Mouse (Mus musculus) neural tube, embryonic 12.5 days (tissue): ENCODE results near the gene Armc12. TPM values are rescaled to one million over a fixed set of nuclear protein-coding genes. Genes with fewer than 3 reads are reported as not detected.
"Not testable (repeated sequence)": the region's sequence is repeated elsewhere in the genome, so short reads cannot be mapped to it uniquely, and the experiment has no call there.

Experiments
- ATAC-seq: fragments of 200-750 bp; cut with Nextera tagmentation; 2 replicates; pipeline ENCODE4 v1.8.0; 2017; ENCODE audit warnings: low read depth, mild to moderate bottlenecking, moderate TSS enrichment, moderate library complexity; ENCODE audit not compliant: low FRiP score
- H3K27ac ChIP-seq: fragments of 300-500 bp; sonication (generic); 2 replicates; pipeline ENCODE4 v1.5.1; 2016
- H3K27me3 ChIP-seq: fragments of 300-500 bp; sonication (generic); replicated peaks from 2 replicates; pipeline ENCODE4 v1.6.1; 2016; ENCODE audit warnings: mild to moderate bottlenecking
- H3K36me3 ChIP-seq: fragments of 300-500 bp; sonication (generic); 2 replicates; pipeline ENCODE4 v1.6.1; 2016; ENCODE audit warnings: mild to moderate bottlenecking
- H3K4me1 ChIP-seq: fragments of 300-500 bp; sonication (generic); 2 replicates; pipeline ENCODE4 v1.6.1; 2016
- H3K4me2 ChIP-seq: fragments of 300-500 bp; sonication (generic); replicated peaks from 2 replicates; pipeline ENCODE4 v1.6.1; 2016; ENCODE audit warnings: mild to moderate bottlenecking
- H3K4me3 ChIP-seq: fragments of 300-500 bp; sonication (generic); 2 replicates; pipeline ENCODE4 v1.5.1; 2016
- H3K9ac ChIP-seq: fragments of 300-500 bp; sonication (generic); 2 replicates; pipeline ENCODE4 v1.6.1; 2016; ENCODE audit warnings: mild to moderate bottlenecking
- H3K9me3 ChIP-seq: fragments of 300-500 bp; sonication (generic); 2 replicates; pipeline ENCODE4 v1.6.1; 2016; ENCODE audit warnings: mild to moderate bottlenecking
- WGBS: fragments of 180-500 bp; shearing (Covaris S2); methylation state at CpG from one replicate; pipeline ENCODE4 v1.1.7; 2016; 5-methylcytosine and 5-hydroxymethylcytosine counted together
- polyA plus RNA-seq: library from polyadenylated mRNA; unstranded; fragments of >200 nt; fragmentation: Nextera tagmentation; extraction: Ambion mirVana; gene quantifications from 2 replicates; pipeline ENCODE4 v1.2.1, GENCODE M21; 2016

Gene Armc12
- polyA plus RNA-seq, 1 experiment from 2014 or later, result not detected

DNA sequence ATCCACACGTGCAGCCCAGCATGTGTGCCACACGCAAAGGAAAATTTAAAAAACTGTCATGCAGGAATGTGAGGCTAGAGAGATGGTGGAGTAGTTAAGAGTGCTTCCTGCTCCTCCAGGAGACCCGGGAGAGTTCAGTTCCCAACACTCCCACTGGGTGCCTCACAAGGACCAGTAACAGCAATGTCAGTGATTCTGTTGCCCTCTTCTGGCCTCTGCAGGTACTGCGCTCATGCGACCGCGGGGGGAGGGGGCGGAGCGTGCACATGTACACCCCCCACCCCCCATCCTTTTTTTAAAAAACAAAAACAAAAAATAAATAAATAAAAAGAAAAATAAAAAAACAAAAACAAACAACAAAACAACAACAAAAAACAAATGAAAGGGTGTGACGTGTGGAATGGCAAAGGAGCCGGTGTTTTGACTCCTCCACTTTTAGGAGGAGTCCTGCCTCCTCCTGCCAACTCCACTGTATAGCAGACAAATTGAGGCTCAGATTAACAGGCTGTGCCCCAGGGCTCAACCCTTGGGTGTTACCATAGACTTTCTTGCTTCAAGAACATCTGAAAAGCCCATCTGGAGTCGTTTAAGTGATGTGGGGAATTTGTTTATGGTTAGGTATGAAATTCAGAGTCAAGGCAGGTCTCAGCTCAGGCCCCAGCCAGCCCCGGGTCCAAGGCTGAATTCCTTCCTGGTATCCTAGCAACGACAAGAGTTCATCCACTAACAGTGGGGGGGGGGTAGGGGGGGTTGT, 22.6 kb downstream of the Armc12 start:
- Histone ChIP-seq H3K27ac (no peak overlapping the region), H3K27me3 (no peaks in the 10 kb centered on the region), H3K9me3 (no peaks in the 10 kb centered on the region), H3K4me2 (no peak overlapping the region), H3K36me3 (no peaks in the 10 kb centered on the region), H3K9ac (no peak overlapping the region), H3K4me1 (peaks cover 4% of the 10 kb centered on the region; the same call in 1 of the 2 replicates), H3K4me3 (no peak overlapping the region)
- ATAC-seq, result no peak
- 7% methylated on average over 14 of the region's 14 CpGs for WGBS

DNA sequence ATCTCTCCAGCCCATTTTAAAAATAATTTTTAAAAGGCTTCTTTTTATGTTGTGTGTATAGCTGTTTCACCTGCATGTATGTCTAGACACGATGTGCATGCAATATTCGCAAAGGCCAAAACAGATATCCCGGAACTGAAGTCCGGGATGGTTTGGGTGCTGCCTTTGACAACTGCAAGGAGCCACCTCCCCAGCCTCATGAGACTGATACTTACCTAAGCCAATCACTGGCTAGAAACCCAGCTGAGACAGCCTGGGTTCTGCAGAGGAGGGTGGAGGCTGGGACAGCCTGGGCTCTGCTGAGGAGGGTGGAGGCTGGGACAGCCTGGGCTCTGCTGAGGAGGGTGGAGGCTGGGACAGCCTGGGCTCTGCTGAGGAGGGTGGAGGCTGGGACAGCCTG, 23.4 kb downstream of the Armc12 start:
- 92% methylated on average over 4 of the region's 4 CpGs for WGBS
- not testable (repeated sequence) for H3K4me3 ChIP-seq, ATAC-seq, H3K9ac ChIP-seq, H3K27me3 ChIP-seq, H3K9me3 ChIP-seq, H3K36me3 ChIP-seq, H3K4me2 ChIP-seq, H3K27ac ChIP-seq, H3K4me1 ChIP-seq

DNA sequence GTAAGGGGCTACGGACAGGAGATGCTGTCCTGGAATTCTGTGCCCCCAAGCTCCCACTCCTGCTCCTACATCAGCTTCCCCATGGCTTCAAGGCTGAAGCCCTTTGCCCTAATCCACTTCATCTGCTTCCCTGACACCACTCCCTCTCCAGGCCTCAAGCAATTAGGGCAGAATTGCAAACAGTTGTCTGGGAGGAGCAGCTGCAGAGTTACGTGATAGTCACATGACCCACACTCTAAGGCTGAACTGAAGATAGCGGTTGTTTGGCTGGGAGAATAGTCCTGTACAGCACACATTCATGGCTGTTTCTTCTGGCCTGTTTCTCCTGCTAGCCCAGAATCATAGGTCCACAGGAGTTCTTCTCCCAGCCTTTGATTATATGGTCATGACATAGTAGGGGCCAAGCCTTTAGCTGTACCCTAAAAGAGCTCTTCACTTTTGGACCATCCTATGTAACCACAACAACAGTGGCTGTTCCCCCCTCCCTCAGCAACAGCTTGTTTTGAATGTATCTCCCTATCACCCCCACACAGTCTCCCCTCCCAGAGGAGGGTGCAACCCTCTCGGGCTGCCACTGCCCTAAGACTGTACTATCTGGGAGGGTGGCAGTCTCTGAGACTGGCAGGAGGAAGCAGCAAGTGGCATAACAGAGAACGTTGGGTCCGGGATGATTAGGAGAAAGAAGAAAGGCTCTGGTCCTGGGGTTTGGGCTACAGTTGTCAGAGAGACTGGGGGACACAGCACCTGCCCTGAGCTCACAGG, 26.2 kb downstream of the Armc12 start:
- no peaks in the 10 kb centered on the region for H3K9me3 ChIP-seq
- no peak overlapping the region for H3K9ac ChIP-seq
- WGBS, result 58% methylated on average over 6 of the region's 6 CpGs
- peaks cover 4% of the 10 kb centered on the region; the same call in 1 of the 2 replicates for H3K4me1 ChIP-seq
- no peak overlapping the region for H3K4me3 ChIP-seq
- H3K27ac ChIP-seq, result no peak overlapping the region
- no peaks in the 10 kb centered on the region for H3K27me3 ChIP-seq
- H3K36me3 ChIP-seq, result no peaks in the 10 kb centered on the region
- no peak for ATAC-seq
- no peak overlapping the region for H3K4me2 ChIP-seq

DNA sequence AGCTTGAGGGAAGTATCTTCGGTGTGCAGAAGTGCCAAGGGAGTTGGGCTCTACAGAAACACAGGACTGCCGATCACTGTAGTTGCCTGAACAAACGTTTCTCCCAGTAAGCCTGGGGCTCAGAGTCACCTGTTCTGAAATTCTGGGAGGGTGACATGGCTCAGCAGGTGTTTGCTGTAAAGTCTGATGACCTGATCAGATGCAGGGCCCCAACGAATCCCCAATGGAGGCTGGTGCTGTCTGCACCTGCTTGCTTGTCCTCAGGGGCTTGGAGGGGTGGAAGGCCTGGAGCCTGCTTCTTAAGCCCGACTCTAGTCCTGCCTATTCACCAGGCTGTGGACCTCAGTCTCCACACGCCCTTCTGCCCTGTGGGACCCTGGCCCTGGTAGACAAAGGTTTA, 27.2 kb downstream of the Armc12 start:
- no peaks in the 10 kb centered on the region for H3K36me3 ChIP-seq

DNA sequence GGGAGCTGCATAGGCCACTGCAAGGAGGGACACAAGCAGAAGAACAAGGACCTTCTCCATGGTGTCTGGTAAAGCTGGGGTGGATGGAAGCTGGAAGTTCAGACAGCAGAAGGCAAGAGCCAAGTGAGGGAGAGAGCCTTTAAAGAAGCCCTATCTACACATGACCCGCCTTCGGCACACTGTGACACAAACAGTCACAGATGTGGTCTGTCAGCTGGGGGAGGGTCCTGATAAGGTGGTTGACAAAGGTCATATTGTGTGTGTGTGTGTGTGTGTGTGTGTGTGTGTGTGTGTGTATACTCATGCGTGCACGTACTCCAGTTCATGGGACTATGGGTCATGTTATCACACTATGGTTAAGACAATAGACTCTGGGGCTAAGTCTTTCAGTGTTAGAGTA, 30.0 kb downstream of the Armc12 start, which contains the start of gene Clps:
Clps (minus strand) TSS at position 169 of the 400 bp plus-strand sequence.
- no peak within 1 kb of the TSS for H3K4me3 ChIP-seq
- H3K9ac ChIP-seq, result no peak within 1 kb of the TSS
- H3K4me2 ChIP-seq, result no peak within 1 kb of the TSS
- no peaks in the 10 kb centered on the region for H3K27me3 ChIP-seq
- ATAC-seq, result no peak
- H3K27ac ChIP-seq, result no peak within 1 kb of the TSS
- H3K36me3 ChIP-seq, result no peaks in the 10 kb centered on the region
- H3K4me1 ChIP-seq, result peaks cover 4% of the 10 kb centered on the region; the same call in 1 of the 2 replicates
- 86% methylated on average over 4 of the region's 4 CpGs for whole genome bisulfite sequencing
- H3K9me3 ChIP-seq, result no peaks in the 10 kb centered on the region

More for the DNA sequence above, 27.2 kb downstream of the Armc12 start:
- Histone ChIP-seq H3K4me3 (no peak overlapping the region), H3K9ac (no peak overlapping the region), H3K27ac (no peak overlapping the region), H3K4me2 (no peak overlapping the region), H3K4me1 (peaks cover 4% of the 10 kb centered on the region; the same call in 1 of the 2 replicates), H3K27me3 (no peaks in the 10 kb centered on the region), H3K9me3 (no peaks in the 10 kb centered on the region)
- WGBS, result 79% methylated on average over 6 of the region's 6 CpGs
- ATAC-seq, result no peak

GRCm38 (mm10) chr17:28561613-28562012, 31.0 kb downstream of the Armc12 start:
- H3K9ac ChIP-seq, result no peak overlapping the region
- H3K4me1 ChIP-seq, result peaks cover 2% of the 10 kb centered on the region; the same call in 1 of the 2 replicates
- ATAC-seq, result no peak
- H3K27me3 ChIP-seq, result no peaks in the 10 kb centered on the region
- 63% methylated on average over 7 of the region's 7 CpGs for WGBS
- H3K36me3 ChIP-seq, result no peaks in the 10 kb centered on the region
- no peak overlapping the region for H3K4me3 ChIP-seq
- H3K9me3 ChIP-seq, result no peaks in the 10 kb centered on the region
- H3K4me2 ChIP-seq, result no peak overlapping the region
- no peak overlapping the region for H3K27ac ChIP-seq

DNA sequence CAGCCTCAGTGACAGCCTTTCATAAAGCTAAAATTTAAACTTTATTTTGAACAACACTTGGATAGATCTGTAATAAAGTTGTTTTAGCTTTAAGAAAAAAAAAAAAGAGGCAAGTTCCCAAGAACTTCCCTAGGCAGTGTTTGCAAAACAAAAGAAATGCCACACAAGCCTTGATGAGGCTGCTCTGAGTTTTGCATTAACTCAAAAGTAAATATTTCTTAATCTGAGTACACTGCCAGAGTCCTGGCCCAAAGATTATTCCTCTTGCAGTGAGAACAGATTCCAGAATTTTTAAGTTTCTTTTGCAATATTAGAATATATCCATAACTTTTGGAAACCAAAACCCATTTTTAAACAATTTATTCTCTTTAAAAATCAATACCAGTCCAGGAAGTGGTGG, 34.6 kb downstream of the Armc12 start:
- Histone ChIP-seq H3K27ac (no peak overlapping the region), H3K9ac (no peak overlapping the region), H3K9me3 (no peaks in the 10 kb centered on the region), H3K4me1 (no peaks in the 10 kb centered on the region), H3K4me2 (no peak overlapping the region), H3K4me3 (no peak overlapping the region), H3K27me3 (no peaks in the 10 kb centered on the region), H3K36me3 (no peaks in the 10 kb centered on the region)
- no peak for ATAC-seq

DNA sequence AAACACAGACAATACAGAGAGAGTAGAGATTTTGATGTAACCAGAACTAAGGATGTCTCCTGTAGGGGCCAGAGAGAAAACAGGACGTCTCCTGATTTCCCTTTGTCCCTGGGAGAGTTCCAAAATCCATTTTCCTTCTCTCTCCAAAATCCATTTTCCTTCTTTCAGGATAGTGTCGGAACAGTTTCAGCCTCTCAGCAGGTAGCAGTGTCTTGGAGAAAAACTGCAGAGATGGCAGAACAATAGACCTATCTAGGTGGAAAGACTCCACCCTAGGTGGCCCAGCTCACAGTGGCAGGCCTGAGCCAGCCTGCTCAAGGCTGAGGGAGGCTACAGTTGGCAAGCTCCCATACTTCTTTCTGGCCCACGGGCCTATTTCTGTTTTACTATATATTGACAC, 36.9 kb downstream of the Armc12 start:
- H3K9ac ChIP-seq, result no peak overlapping the region
- H3K27me3 ChIP-seq, result no peaks in the 10 kb centered on the region
- H3K4me1 ChIP-seq, result no peaks in the 10 kb centered on the region
- WGBS, result 32% methylated on average over 3 of the region's 3 CpGs
- H3K4me2 ChIP-seq, result no peak overlapping the region
- no peaks in the 10 kb centered on the region for H3K9me3 ChIP-seq
- no peak for ATAC-seq
- H3K4me3 ChIP-seq, result no peak overlapping the region
- H3K36me3 ChIP-seq, result no peaks in the 10 kb centered on the region
- no peak overlapping the region for H3K27ac ChIP-seq

GRCm38 (mm10) chr17:28571868-28572267, 41.3 kb downstream of the Armc12 start:
- no peaks in the 10 kb centered on the region for H3K36me3 ChIP-seq
- 88% methylated on average over 3 of the region's 3 CpGs for WGBS
- no peak overlapping the region for H3K9ac ChIP-seq
- H3K4me3 ChIP-seq, result no peak overlapping the region
- no peak overlapping the region for H3K27ac ChIP-seq
- H3K9me3 ChIP-seq, result no peaks in the 10 kb centered on the region
- no peaks in the 10 kb centered on the region; the same call in 1 of the 2 replicates for H3K27me3 ChIP-seq
- ATAC-seq, result no peak
- no peak overlapping the region for H3K4me2 ChIP-seq
- peaks cover 10% of the 10 kb centered on the region for H3K4me1 ChIP-seq

DNA sequence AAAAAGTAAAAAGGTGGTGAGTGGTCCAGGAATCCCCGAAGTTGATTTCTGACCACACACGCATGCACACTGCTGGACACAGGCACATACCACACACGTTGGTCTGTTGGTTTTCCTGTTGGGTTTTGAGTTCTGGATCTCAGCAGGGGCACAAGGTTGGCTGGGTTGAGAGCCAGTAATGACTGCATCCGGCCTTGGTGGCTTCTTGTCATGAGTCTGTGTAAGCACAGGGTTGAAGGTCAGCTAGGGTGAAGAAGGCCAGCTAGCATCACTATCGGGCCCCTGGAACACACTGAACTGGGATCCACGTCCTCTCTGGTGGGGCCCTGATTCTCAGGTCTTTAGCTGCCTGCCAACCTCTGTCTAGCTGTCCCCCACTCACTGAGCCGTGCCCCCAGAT, 41.9 kb downstream of the Armc12 start:
- no peaks in the 10 kb centered on the region for H3K9me3 ChIP-seq
- H3K4me3 ChIP-seq, result no peak overlapping the region
- ATAC-seq, result no peak
- no peak overlapping the region for H3K27ac ChIP-seq
- H3K27me3 ChIP-seq, result no peaks in the 10 kb centered on the region; the same call in 1 of the 2 replicates
- H3K9ac ChIP-seq, result no peak overlapping the region
- 85% methylated on average over 7 of the region's 7 CpGs for WGBS
- no peaks in the 10 kb centered on the region for H3K36me3 ChIP-seq
- H3K4me2 ChIP-seq, result no peak overlapping the region
- peaks cover 10% of the 10 kb centered on the region for H3K4me1 ChIP-seq

DNA sequence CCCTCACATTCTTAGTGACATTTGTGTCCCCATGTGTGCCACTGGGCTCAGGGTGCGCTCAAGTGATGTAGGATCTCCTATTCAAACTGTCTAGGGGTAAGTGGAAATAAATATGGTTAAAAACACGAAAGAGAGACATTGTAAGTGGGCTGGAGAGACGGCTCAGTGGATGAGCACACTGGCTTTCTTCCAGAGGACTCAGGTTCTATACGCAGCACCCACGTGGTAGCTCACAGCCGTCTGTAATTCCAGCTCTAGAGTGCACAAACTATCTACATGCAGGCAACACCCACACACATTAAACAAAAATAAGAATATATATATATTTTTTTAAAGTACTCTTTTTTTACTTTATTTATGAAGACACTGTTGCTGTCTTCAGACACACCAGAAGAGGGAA, 42.3 kb downstream of the Armc12 start:
- Histone ChIP-seq H3K36me3 (no peaks in the 10 kb centered on the region), H3K27me3 (no peaks in the 10 kb centered on the region; the same call in 1 of the 2 replicates), H3K27ac (no peak overlapping the region), H3K4me3 (no peak overlapping the region), H3K9me3 (no peaks in the 10 kb centered on the region), H3K4me2 (no peak overlapping the region), H3K9ac (no peak overlapping the region), H3K4me1 (peaks cover 10% of the 10 kb centered on the region)
- 88% methylated on average over 6 of the region's 6 CpGs for WGBS
- no peak for ATAC-seq

DNA sequence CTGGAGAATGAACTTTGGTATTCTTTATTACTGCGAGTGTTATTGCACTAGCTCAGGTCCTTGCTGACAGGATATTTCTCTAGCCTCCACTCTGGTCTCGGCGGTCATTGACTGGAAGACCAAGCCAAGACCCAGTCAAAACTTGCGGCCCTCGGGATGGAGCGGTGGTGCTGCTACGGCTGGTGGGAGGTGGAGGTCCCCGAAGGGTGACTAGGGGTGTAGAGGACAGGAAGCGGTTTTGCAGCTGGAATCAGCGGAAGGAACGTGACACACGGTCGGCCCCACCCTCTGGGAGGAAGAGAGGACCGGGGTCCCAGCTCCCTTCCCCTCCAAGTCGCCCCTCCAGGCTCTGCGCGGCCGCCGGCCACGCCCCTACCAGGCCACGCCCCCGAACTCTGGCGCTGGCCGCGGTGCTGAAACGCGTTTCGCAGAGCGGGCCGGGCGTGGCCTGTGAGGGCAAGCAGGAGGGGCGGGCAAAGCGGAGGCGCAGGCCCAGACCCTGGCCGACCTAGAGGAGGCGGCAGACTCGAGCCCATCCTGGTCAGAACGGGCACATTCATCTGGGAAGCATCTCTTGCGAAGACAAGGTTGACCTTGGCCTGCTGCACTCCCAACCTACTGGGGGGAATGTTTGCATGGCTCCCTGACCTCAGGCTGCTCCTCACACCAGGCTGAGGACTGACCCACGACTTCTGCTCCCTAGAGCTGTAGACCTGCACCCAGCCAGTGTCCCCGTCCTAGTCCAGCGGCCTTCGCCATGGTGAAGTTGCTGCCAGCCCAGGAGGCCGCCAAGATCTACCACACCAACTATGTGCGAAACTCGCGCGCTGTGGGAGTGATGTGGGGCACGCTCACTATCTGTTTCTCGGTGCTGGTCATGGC, 44.9 kb downstream of the Armc12 start, which contains the start of gene Lhfpl5:
Lhfpl5 (plus strand) TSS at position 398 of the 882 bp plus-strand sequence.
- Histone ChIP-seq H3K27me3 (no peaks in the 10 kb centered on the region; the same call in 1 of the 2 replicates), H3K4me2 (peak within 1 kb of the TSS; percentile 61), H3K36me3 (no peaks in the 10 kb centered on the region), H3K9ac (peak within 1 kb of the TSS; percentile 19), H3K4me3 (peak within 1 kb of the TSS; percentile 31), H3K9me3 (no peaks in the 10 kb centered on the region), H3K4me1 (peaks cover 10% of the 10 kb centered on the region), H3K27ac (no peak within 1 kb of the TSS)
- peak; percentile 71 for ATAC-seq
- 16% methylated on average over 50 of the region's 50 CpGs for WGBS
